Mouse (Mus musculus): ENCODE data around the gene Fjx1. TPM values are rescaled to one million over a fixed set of nuclear protein-coding genes. Genes with fewer than 3 reads are reported as not detected.

Gene Fjx1
- polyA plus RNA-seq, 1 experiment from 2014 or later, result 32.3 TPM

- peak; percentile 72 for DNase-seq (ENCODE audit: low spot score)
- H3K27me3 ChIP-seq (ENCODE audit: control insufficient read depth, insufficient read depth, low read length), result no peaks in the 10 kb centered on the region
- 42% methylated on average over 3 of the region's 3 CpGs for whole genome bisulfite sequencing
- no peak overlapping the region for H3K9ac ChIP-seq
- H3K4me1 ChIP-seq (replicated peaks; ENCODE audit: control insufficient read depth, insufficient read depth, low read length), result peaks cover 23% of the 10 kb centered on the region
- no peak for ATAC-seq (ENCODE audit: low FRiP score)
- H3K27ac ChIP-seq, result no peak overlapping the region
- H3K4me3 ChIP-seq (replicated peaks; ENCODE audit: low read length), result no peak overlapping the region
- no peak overlapping the region for H3K4me2 ChIP-seq (replicated peaks)
- H3K9me3 ChIP-seq (ENCODE audit: control insufficient read depth, low read length), result no peaks in the 10 kb centered on the region
- no peaks in the 10 kb centered on the region for H3K36me3 ChIP-seq (replicated peaks; ENCODE audit: control insufficient read depth, insufficient read depth)
These were observed 1.1 kb upstream of the Fjx1 start for GRCm38 (mm10) chr2:102453447-102453846.

DNA sequence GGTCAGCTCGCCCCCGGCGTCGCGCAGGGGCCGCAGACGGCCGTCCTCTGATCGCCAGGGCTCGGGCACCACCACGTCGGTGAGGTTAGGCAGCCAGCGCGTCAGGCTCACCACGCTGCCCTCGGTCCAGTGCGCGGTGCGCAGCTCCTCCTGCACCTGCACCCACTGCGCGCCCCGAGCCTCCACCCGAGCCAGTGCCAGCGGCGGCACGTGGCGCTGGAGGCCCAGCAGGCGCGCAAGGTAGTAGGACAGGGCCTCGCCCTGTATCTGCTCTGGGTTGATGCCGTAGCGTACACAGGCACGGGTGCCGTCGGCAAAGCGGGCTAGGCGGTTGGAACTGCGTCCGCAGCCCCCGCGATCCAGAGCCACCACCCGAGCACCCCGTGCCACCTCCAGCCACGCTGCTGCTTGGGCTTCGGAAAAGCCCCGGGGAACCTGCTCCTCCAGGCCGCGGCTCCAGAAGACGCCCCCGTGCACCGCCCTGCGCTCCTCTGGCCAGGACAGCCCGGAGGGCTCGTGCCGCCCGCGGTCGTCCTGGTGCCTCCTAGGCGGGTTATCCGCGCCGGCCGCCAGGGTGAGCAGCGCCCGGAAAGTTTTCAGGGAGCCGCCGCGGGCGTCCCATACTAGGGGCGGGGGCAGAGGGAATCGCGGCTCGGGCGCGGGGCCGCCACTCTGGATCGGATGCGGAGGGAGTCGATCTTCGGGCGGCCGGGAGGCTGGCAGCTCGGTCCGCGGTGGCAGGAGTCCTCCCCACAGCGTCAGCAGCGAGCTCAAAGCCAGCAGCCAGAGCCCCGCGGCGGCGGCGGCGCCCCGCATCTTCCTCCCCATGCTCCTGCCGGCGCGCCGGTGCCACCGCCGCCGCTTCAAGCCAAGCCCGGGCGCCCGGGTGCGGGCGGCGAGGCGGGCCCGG lies 1.3 kb downstream of the Fjx1 start:
- no peaks in the 10 kb centered on the region for H3K36me3 ChIP-seq (replicated peaks; ENCODE audit: control insufficient read depth, insufficient read depth)
- H3K27me3 ChIP-seq (ENCODE audit: control insufficient read depth, insufficient read depth, low read length), result no peaks in the 10 kb centered on the region
- H3K9ac ChIP-seq, result peak overlapping the region; percentile 96
- H3K4me2 ChIP-seq (replicated peaks), result peak overlapping the region; percentile 84
- no peaks in the 10 kb centered on the region for H3K9me3 ChIP-seq (ENCODE audit: control insufficient read depth, low read length)
- DNase-seq (ENCODE audit: low spot score), result peak; percentile 38
- WGBS, result under 1% methylated on average over 87 of the region's 109 CpGs
- H3K4me1 ChIP-seq (replicated peaks; ENCODE audit: control insufficient read depth, insufficient read depth, low read length), result peaks cover 23% of the 10 kb centered on the region
- peak overlapping the region; percentile 92 for H3K27ac ChIP-seq
- peak overlapping the region; percentile 88 for H3K4me3 ChIP-seq (replicated peaks; ENCODE audit: low read length)
- peak; percentile 68 for ATAC-seq (ENCODE audit: low FRiP score)

GRCm38 (mm10) chr2:102450248-102450760 lies 2.0 kb downstream of the Fjx1 start:
- WGBS, result under 1% methylated on average over 43 of the region's 43 CpGs
- peak overlapping the region; percentile 92 for H3K27ac ChIP-seq
- H3K27me3 ChIP-seq (ENCODE audit: control insufficient read depth, insufficient read depth, low read length), result no peaks in the 10 kb centered on the region
- DNase-seq (ENCODE audit: low spot score), result peak; percentile 68
- no peaks in the 10 kb centered on the region for H3K9me3 ChIP-seq (ENCODE audit: control insufficient read depth, low read length)
- peak overlapping the region; percentile 96 for H3K9ac ChIP-seq
- peak overlapping the region; percentile 84 for H3K4me2 ChIP-seq (replicated peaks)
- peak; percentile 15 for ATAC-seq (ENCODE audit: low FRiP score)
- H3K4me3 ChIP-seq (replicated peaks; ENCODE audit: low read length), result peak overlapping the region; percentile 88
- H3K36me3 ChIP-seq (replicated peaks; ENCODE audit: control insufficient read depth, insufficient read depth), result no peaks in the 10 kb centered on the region
- H3K4me1 ChIP-seq (replicated peaks; ENCODE audit: control insufficient read depth, insufficient read depth, low read length), result peaks cover 23% of the 10 kb centered on the region

- Histone ChIP-seq H3K4me1 (replicated peaks; ENCODE audit: control insufficient read depth, insufficient read depth, low read length) (peaks cover 23% of the 10 kb centered on the region), H3K27me3 (ENCODE audit: control insufficient read depth, insufficient read depth, low read length) (no peaks in the 10 kb centered on the region), H3K9me3 (ENCODE audit: control insufficient read depth, low read length) (no peaks in the 10 kb centered on the region), H3K4me3 (replicated peaks; ENCODE audit: low read length) (peak overlapping the region; percentile 88), H3K36me3 (replicated peaks; ENCODE audit: control insufficient read depth, insufficient read depth) (no peaks in the 10 kb centered on the region), H3K9ac (peak overlapping the region; percentile 96), H3K4me2 (replicated peaks) (peak overlapping the region; percentile 84), H3K27ac (peak overlapping the region; percentile 92)
- ATAC-seq (ENCODE audit: low FRiP score), result peak; percentile 29; the same call in 1 of the 2 replicates
- peak; percentile 74 for DNase-seq (ENCODE audit: low spot score)
- under 1% methylated on average over 17 of the region's 17 CpGs for WGBS
These were observed 2.6 kb downstream of the Fjx1 start for GRCm38 (mm10) chr2:102449630-102450247.

DNA sequence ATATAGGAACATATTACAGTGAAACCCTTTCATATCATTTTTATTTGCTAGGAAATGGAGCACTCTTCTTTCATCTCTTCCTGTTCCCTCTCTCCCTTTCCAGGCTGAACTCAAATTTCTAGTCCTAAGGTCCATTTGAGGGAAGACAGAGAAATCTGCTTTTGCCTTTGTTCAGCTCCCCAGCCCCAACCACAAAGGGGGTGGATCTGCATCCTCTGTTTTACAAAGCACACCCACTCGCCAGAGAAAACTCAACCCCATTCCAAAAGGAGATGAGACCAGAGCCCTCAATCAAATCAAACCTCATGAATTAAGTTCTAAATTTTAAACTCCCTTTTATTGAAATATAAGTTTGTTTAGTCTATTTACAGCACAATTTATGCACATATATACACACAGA lies 3.2 kb downstream of the Fjx1 start:
- ATAC-seq (ENCODE audit: low FRiP score) (no peak), DNase-seq (ENCODE audit: low spot score) (no peak)
- H3K27ac ChIP-seq, result peak overlapping the region; percentile 68
- no peaks in the 10 kb centered on the region for H3K36me3 ChIP-seq (replicated peaks; ENCODE audit: control insufficient read depth, insufficient read depth)
- H3K9me3 ChIP-seq (ENCODE audit: control insufficient read depth, low read length), result no peaks in the 10 kb centered on the region
- peak overlapping the region; percentile 96 for H3K9ac ChIP-seq
- no peaks in the 10 kb centered on the region for H3K27me3 ChIP-seq (ENCODE audit: control insufficient read depth, insufficient read depth, low read length)
- H3K4me1 ChIP-seq (replicated peaks; ENCODE audit: control insufficient read depth, insufficient read depth, low read length), result peaks cover 23% of the 10 kb centered on the region
- 16% methylated on average over 1 of the region's 1 CpGs for WGBS
- peak overlapping the region; percentile 84 for H3K4me2 ChIP-seq (replicated peaks)
- peak overlapping the region; percentile 88 for H3K4me3 ChIP-seq (replicated peaks; ENCODE audit: low read length)

DNA sequence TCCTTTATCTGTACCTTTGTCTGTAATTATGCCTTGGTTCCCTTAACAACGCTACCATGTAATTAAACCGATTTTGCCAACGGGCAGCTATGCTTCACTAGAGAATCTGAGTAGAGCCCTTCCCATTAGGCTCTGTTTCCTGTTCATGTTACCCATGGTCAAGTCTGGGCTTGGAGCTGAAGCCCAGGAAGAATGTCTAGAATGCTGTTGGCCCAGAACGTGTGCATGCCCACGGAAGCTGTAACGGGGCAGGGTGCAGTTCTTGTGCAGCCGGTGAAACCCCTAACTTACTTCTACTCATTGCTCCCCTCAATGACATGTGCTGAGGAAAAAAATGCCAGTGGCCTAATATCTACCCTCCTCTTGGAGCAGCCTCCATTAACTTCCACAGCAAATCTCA lies 4.5 kb downstream of the Fjx1 start:
- Histone ChIP-seq H3K4me3 (replicated peaks; ENCODE audit: low read length) (0 out of 2 replicates have a peak overlapping the region, but pooled peaks have one; percentile 88), H3K9me3 (ENCODE audit: control insufficient read depth, low read length) (no peaks in the 10 kb centered on the region), H3K9ac (no peak overlapping the region), H3K4me2 (replicated peaks) (peak overlapping the region; percentile 84), H3K27ac (no peak overlapping the region), H3K4me1 (replicated peaks; ENCODE audit: control insufficient read depth, insufficient read depth, low read length) (peaks cover 23% of the 10 kb centered on the region), H3K36me3 (replicated peaks; ENCODE audit: control insufficient read depth, insufficient read depth) (no peaks in the 10 kb centered on the region), H3K27me3 (ENCODE audit: control insufficient read depth, insufficient read depth, low read length) (no peaks in the 10 kb centered on the region)
- DNase-seq (ENCODE audit: low spot score) (no peak), ATAC-seq (ENCODE audit: low FRiP score) (no peak)
- 65% methylated on average over 7 of the region's 7 CpGs for WGBS

- no peak overlapping the region for H3K4me2 ChIP-seq (replicated peaks)
- 74% methylated on average over 4 of the region's 4 CpGs for whole genome bisulfite sequencing
- no peaks in the 10 kb centered on the region for H3K27me3 ChIP-seq (ENCODE audit: control insufficient read depth, insufficient read depth, low read length)
- ATAC-seq (ENCODE audit: low FRiP score) (no peak), DNase-seq (ENCODE audit: low spot score) (no peak)
- no peak overlapping the region for H3K9ac ChIP-seq
- no peaks in the 10 kb centered on the region for H3K36me3 ChIP-seq (replicated peaks; ENCODE audit: control insufficient read depth, insufficient read depth)
- H3K27ac ChIP-seq, result no peak overlapping the region
- H3K9me3 ChIP-seq (ENCODE audit: control insufficient read depth, low read length), result no peaks in the 10 kb centered on the region
- H3K4me3 ChIP-seq (replicated peaks; ENCODE audit: low read length), result no peak overlapping the region
- H3K4me1 ChIP-seq (replicated peaks; ENCODE audit: control insufficient read depth, insufficient read depth, low read length), result peaks cover 17% of the 10 kb centered on the region
These were observed 5.4 kb downstream of the Fjx1 start for GRCm38 (mm10) chr2:102446851-102447250.

GRCm38 (mm10) chr2:102437357-102438030 lies 14.8 kb downstream of the Fjx1 start:
- Histone ChIP-seq H3K4me2 (replicated peaks) (no peak overlapping the region), H3K9ac (no peak overlapping the region), H3K4me3 (replicated peaks; ENCODE audit: low read length) (no peak overlapping the region), H3K4me1 (replicated peaks; ENCODE audit: control insufficient read depth, insufficient read depth, low read length) (no peaks in the 10 kb centered on the region), H3K27ac (no peak overlapping the region), H3K36me3 (replicated peaks; ENCODE audit: control insufficient read depth, insufficient read depth) (no peaks in the 10 kb centered on the region), H3K27me3 (ENCODE audit: control insufficient read depth, insufficient read depth, low read length) (no peaks in the 10 kb centered on the region), H3K9me3 (ENCODE audit: control insufficient read depth, low read length) (no peaks in the 10 kb centered on the region)
- no peak for DNase-seq (ENCODE audit: low spot score)
- 27% methylated on average over 8 of the region's 8 CpGs for WGBS
- ATAC-seq (ENCODE audit: low FRiP score), result no peak

DNA sequence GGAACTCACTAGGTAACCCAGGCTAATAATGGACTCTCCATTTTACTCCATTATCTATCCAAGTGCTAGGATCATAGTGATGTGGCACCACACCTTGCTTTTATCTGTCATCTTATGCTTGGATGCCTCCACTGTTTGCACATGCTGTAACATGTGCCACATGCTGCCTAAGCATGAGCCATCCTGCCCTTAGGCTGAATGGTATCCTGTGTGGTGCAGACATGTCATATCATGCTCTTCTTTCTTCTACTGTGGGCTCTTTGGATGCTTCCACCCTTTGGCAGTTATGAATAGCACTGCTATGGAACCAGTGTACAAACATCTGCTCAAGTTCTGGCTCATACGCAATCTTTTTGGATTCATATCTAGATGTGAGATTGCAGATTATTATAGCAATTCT lies 18.4 kb downstream of the Fjx1 start:
- H3K4me2 ChIP-seq (replicated peaks), result no peak overlapping the region
- no peak overlapping the region for H3K9ac ChIP-seq
- no peak for DNase-seq (ENCODE audit: low spot score)
- 94% methylated on average over 1 of the region's 1 CpGs for WGBS
- ATAC-seq (ENCODE audit: low FRiP score), result no peak
- H3K9me3 ChIP-seq (ENCODE audit: control insufficient read depth, low read length), result no peaks in the 10 kb centered on the region
- H3K27me3 ChIP-seq (ENCODE audit: control insufficient read depth, insufficient read depth, low read length), result no peaks in the 10 kb centered on the region
- H3K27ac ChIP-seq, result no peak overlapping the region
- H3K4me3 ChIP-seq (replicated peaks; ENCODE audit: low read length), result no peak overlapping the region
- no peaks in the 10 kb centered on the region for H3K36me3 ChIP-seq (replicated peaks; ENCODE audit: control insufficient read depth, insufficient read depth)
- no peaks in the 10 kb centered on the region for H3K4me1 ChIP-seq (replicated peaks; ENCODE audit: control insufficient read depth, insufficient read depth, low read length)
